Mouse (Mus musculus): Measurements from ENCODE around the gene Ptprg. TPM values are rescaled to one million over a fixed set of nuclear protein-coding genes. Genes with fewer than 3 reads are reported as not detected.

Gene Ptprg
- polyA plus RNA-seq, 1 experiment from 2014 or later, result 38.5 TPM

- ATAC-seq, result no peak
- H3K36me3 ChIP-seq (ENCODE audit: control insufficient read depth, insufficient read depth, low read length), result no peaks in the 10 kb centered on the region
- H3K27me3 ChIP-seq (replicated peaks; ENCODE audit: control insufficient read depth, insufficient read depth, low read length), result no peaks in the 10 kb centered on the region
- no peaks in the 10 kb centered on the region for H3K4me1 ChIP-seq (ENCODE audit: control insufficient read depth, insufficient read depth, low read depth, low read length)
- H3K4me2 ChIP-seq (ENCODE audit: low read length), result no peak overlapping the region
- WGBS, result 74% methylated on average over 7 of the region's 7 CpGs
- H3K9me3 ChIP-seq (ENCODE audit: control insufficient read depth, low read length), result no peaks in the 10 kb centered on the region
- no peak overlapping the region for H3K4me3 ChIP-seq (ENCODE audit: low read length)
- no peak overlapping the region for H3K9ac ChIP-seq (ENCODE audit: low read depth, low read length)
- H3K27ac ChIP-seq (ENCODE audit: low read depth, low read length), result no peak overlapping the region
Observed at GRCm38 (mm10) chr14:12121906-12122305, 568.6 kb downstream of the Ptprg start.

DNA sequence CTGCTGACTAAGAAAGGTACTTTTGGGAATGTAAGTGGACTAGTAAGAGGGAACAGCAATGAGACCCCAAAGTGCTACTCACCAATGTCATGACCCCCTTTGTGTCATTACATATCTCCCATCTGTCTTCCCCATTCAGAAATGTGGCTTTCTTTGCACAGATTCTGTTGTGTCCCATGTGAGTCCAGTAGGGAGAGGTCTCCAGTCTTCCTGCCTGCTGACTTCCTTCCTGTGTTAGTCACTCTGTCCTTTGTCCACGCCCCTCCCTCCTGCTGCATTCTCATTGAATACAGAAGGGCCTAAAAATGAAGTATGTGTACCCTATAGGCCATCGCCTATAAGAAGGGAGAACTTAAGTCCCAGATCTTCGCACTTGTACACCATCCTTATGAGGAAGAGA is 571.4 kb downstream of the Ptprg start:
- H3K9ac ChIP-seq (ENCODE audit: low read depth, low read length), result no peak overlapping the region
- H3K4me3 ChIP-seq (ENCODE audit: low read length), result no peak overlapping the region
- no peaks in the 10 kb centered on the region for H3K4me1 ChIP-seq (ENCODE audit: control insufficient read depth, insufficient read depth, low read depth, low read length)
- no peaks in the 10 kb centered on the region for H3K27me3 ChIP-seq (replicated peaks; ENCODE audit: control insufficient read depth, insufficient read depth, low read length)
- H3K36me3 ChIP-seq (ENCODE audit: control insufficient read depth, insufficient read depth, low read length), result no peaks in the 10 kb centered on the region
- H3K4me2 ChIP-seq (ENCODE audit: low read length), result no peak overlapping the region
- no peak overlapping the region for H3K27ac ChIP-seq (ENCODE audit: low read depth, low read length)
- no peaks in the 10 kb centered on the region for H3K9me3 ChIP-seq (ENCODE audit: control insufficient read depth, low read length)
- 99% methylated on average over 3 of the region's 3 CpGs for WGBS
- no peak for ATAC-seq

GRCm38 (mm10) chr14:12127951-12128350 is 574.6 kb downstream of the Ptprg start:
- Histone ChIP-seq H3K9me3 (ENCODE audit: control insufficient read depth, low read length) (no peaks in the 10 kb centered on the region), H3K36me3 (ENCODE audit: control insufficient read depth, insufficient read depth, low read length) (no peaks in the 10 kb centered on the region), H3K9ac (ENCODE audit: low read depth, low read length) (no peak overlapping the region), H3K4me1 (ENCODE audit: control insufficient read depth, insufficient read depth, low read depth, low read length) (no peaks in the 10 kb centered on the region), H3K4me2 (ENCODE audit: low read length) (no peak overlapping the region), H3K27ac (ENCODE audit: low read depth, low read length) (no peak overlapping the region), H3K27me3 (replicated peaks; ENCODE audit: control insufficient read depth, insufficient read depth, low read length) (no peaks in the 10 kb centered on the region), H3K4me3 (ENCODE audit: low read length) (no peak overlapping the region)
- ATAC-seq, result no peak
- 76% methylated on average over 3 of the region's 3 CpGs for WGBS

DNA sequence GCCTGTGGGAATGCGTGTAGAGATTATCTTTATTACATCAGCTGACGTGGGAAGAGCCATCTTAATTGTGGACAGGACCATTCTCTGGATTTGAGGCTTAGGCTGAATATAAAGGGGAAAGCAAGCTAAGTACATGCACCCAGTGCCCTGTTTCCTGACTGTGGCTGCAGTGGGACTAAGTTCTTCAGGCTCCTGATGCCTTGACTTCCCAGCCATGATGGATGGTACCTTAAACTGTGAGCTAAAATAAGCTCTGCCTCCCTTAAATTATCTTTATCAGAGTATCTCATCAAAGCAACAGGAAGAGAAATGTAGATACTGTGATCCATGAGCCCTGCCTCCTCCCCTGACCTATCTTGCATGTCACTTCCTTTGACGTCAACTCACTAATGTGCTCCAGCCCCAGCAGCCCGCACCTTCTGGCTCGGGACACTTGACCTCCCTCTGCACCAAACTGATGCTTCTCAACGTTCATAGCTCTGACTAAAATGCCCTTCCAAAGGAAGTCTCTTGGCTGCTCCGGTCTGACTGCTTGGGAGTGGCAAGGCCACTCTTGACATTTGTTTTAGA is 578.8 kb downstream of the Ptprg start:
- ATAC-seq, result no peak
- no peaks in the 10 kb centered on the region for H3K9me3 ChIP-seq (ENCODE audit: control insufficient read depth, low read length)
- 82% methylated on average over 7 of the region's 7 CpGs for WGBS

DNA sequence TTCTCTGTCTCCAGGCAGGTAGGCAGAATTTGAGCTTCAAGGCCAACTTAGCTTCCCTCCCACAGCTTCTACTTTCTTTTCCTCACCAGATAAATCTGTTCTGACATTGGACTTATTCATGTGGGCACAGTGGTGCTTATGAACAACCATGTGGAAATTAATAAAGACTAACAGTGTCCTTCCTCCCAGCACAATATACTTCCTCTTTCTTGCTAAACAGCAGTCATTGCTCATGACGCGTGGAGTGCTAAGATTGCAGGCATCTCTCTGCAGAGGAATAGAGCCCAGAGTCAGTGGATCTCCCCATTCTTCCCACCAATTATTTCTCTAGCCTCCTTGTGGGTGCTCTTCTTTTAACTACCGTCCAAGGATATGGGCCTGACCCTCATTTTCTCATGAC is 579.8 kb downstream of the Ptprg start:
- Histone ChIP-seq H3K4me2 (ENCODE audit: low read length) (no peak overlapping the region), H3K9me3 (ENCODE audit: control insufficient read depth, low read length) (no peaks in the 10 kb centered on the region), H3K27me3 (replicated peaks; ENCODE audit: control insufficient read depth, insufficient read depth, low read length) (no peaks in the 10 kb centered on the region), H3K36me3 (ENCODE audit: control insufficient read depth, insufficient read depth, low read length) (no peaks in the 10 kb centered on the region), H3K4me1 (ENCODE audit: control insufficient read depth, insufficient read depth, low read depth, low read length) (no peaks in the 10 kb centered on the region), H3K4me3 (ENCODE audit: low read length) (no peak overlapping the region), H3K27ac (ENCODE audit: low read depth, low read length) (no peak overlapping the region), H3K9ac (ENCODE audit: low read depth, low read length) (no peak overlapping the region)
- no peak for ATAC-seq
- 68% methylated on average over 3 of the region's 3 CpGs for WGBS

More for the DNA sequence above, 578.8 kb downstream of the Ptprg start:
- no peaks in the 10 kb centered on the region for H3K36me3 ChIP-seq (ENCODE audit: control insufficient read depth, insufficient read depth, low read length)
- no peak overlapping the region for H3K4me3 ChIP-seq (ENCODE audit: low read length)
- no peak overlapping the region for H3K4me2 ChIP-seq (ENCODE audit: low read length)
- no peak overlapping the region for H3K9ac ChIP-seq (ENCODE audit: low read depth, low read length)
- H3K27me3 ChIP-seq (replicated peaks; ENCODE audit: control insufficient read depth, insufficient read depth, low read length), result no peaks in the 10 kb centered on the region
- no peak overlapping the region for H3K27ac ChIP-seq (ENCODE audit: low read depth, low read length)
- H3K4me1 ChIP-seq (ENCODE audit: control insufficient read depth, insufficient read depth, low read depth, low read length), result no peaks in the 10 kb centered on the region

DNA sequence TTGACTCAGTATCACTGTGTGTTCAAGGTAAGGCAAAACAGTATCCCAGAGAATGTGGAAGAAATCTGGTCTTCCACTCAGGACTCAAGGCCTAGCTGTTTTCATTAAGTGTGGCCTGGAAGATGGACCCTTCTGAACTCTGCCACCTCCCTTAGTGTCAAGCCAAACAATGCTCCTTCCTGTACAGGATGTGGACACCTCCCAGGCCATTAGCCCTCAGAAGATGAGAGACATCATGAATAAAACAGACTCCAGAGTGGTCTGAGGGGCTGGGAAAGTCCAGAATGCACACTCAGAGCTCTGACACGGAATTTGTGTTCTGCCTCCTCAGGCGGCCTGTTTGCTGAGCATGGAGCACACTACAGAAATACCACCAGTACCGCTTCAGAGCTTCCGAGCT is 581.2 kb downstream of the Ptprg start:
- no peak for ATAC-seq
- H3K27me3 ChIP-seq (replicated peaks; ENCODE audit: control insufficient read depth, insufficient read depth, low read length), result no peaks in the 10 kb centered on the region
- H3K4me2 ChIP-seq (ENCODE audit: low read length), result no peak overlapping the region
- H3K4me1 ChIP-seq (ENCODE audit: control insufficient read depth, insufficient read depth, low read depth, low read length), result no peaks in the 10 kb centered on the region; the same call in 1 of the 2 replicates
- no peaks in the 10 kb centered on the region for H3K36me3 ChIP-seq (ENCODE audit: control insufficient read depth, insufficient read depth, low read length)
- H3K9me3 ChIP-seq (ENCODE audit: control insufficient read depth, low read length), result no peaks in the 10 kb centered on the region
- 87% methylated on average over 4 of the region's 4 CpGs for WGBS
- H3K4me3 ChIP-seq (ENCODE audit: low read length), result no peak overlapping the region
- H3K9ac ChIP-seq (ENCODE audit: low read depth, low read length), result no peak overlapping the region
- no peak overlapping the region for H3K27ac ChIP-seq (ENCODE audit: low read depth, low read length)

- no peak overlapping the region for H3K4me2 ChIP-seq (ENCODE audit: low read length)
- no peak overlapping the region for H3K27ac ChIP-seq (ENCODE audit: low read depth, low read length)
- H3K9ac ChIP-seq (ENCODE audit: low read depth, low read length), result no peak overlapping the region
- H3K9me3 ChIP-seq (ENCODE audit: control insufficient read depth, low read length), result no peaks in the 10 kb centered on the region
- no peaks in the 10 kb centered on the region for H3K36me3 ChIP-seq (ENCODE audit: control insufficient read depth, insufficient read depth, low read length)
- ATAC-seq, result no peak
- peaks cover 2% of the 10 kb centered on the region for H3K4me1 ChIP-seq (ENCODE audit: control insufficient read depth, insufficient read depth, low read depth, low read length)
- 45% methylated on average over 4 of the region's 4 CpGs for WGBS
- H3K27me3 ChIP-seq (replicated peaks; ENCODE audit: control insufficient read depth, insufficient read depth, low read length), result no peaks in the 10 kb centered on the region
- no peak overlapping the region for H3K4me3 ChIP-seq (ENCODE audit: low read length)
Observed at GRCm38 (mm10) chr14:12136536-12136935, 583.2 kb downstream of the Ptprg start.

DNA sequence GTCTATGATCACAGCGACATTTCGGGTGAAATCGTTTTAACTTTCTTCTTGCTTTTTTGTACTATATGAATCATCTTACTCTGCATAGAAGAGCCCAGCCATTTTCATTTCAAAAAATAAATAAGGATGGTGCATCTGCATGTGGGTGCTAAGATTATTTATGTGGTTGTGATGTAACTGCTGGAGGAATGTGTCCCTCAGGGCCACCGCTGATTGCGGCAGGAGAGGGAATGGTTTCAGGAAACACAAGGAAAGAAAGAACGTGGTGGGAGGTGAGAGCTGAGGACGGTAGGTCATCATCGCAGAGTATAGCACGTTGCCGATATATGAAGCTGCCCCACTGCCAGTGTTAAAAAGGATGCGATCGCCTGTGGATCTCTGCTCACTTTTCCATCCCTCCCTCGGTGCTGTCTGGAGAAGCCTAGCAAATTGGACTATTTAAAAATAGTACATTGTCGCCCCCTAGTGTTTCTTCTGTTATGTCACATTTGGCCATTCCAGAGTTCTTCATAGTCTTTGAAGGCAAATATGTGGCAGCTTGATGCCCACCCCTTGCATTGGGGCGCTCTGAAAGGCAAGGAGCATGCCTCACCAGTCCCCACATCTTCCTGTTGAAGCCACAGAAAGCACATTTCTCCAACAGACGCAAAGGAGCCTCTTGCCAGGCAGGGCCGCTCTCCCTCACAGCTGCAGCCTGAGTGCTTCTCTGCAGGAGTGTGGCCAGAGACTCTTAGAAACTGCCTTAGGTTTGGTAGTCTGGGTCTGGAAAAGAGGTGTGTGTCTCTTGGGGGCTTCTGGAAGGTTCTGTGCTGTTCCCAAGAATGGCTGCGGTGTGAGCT is 586.5 kb downstream of the Ptprg start:
- Histone ChIP-seq H3K4me2 (ENCODE audit: low read length) (peak overlapping the region; percentile 30), H3K9me3 (ENCODE audit: control insufficient read depth, low read length) (no peaks in the 10 kb centered on the region), H3K4me3 (ENCODE audit: low read length) (no peak overlapping the region), H3K9ac (ENCODE audit: low read depth, low read length) (peak overlapping the region; percentile 0; the same call in 1 of the 2 replicates), H3K36me3 (ENCODE audit: control insufficient read depth, insufficient read depth, low read length) (no peaks in the 10 kb centered on the region), H3K4me1 (ENCODE audit: control insufficient read depth, insufficient read depth, low read depth, low read length) (peaks cover 11% of the 10 kb centered on the region), H3K27me3 (replicated peaks; ENCODE audit: control insufficient read depth, insufficient read depth, low read length) (no peaks in the 10 kb centered on the region), H3K27ac (ENCODE audit: low read depth, low read length) (no peak overlapping the region)
- WGBS, result 42% methylated on average over 18 of the region's 18 CpGs
- peak; percentile 75 for ATAC-seq

GRCm38 (mm10) chr14:12143941-12144485 is 590.7 kb downstream of the Ptprg start:
- H3K4me1 ChIP-seq (ENCODE audit: control insufficient read depth, insufficient read depth, low read depth, low read length), result peaks cover 11% of the 10 kb centered on the region
- H3K4me3 ChIP-seq (ENCODE audit: low read length), result no peak overlapping the region
- H3K4me2 ChIP-seq (ENCODE audit: low read length), result no peak overlapping the region
- no peak overlapping the region for H3K27ac ChIP-seq (ENCODE audit: low read depth, low read length)
- H3K9ac ChIP-seq (ENCODE audit: low read depth, low read length), result no peak overlapping the region
- H3K9me3 ChIP-seq (ENCODE audit: control insufficient read depth, low read length), result no peaks in the 10 kb centered on the region
- H3K36me3 ChIP-seq (ENCODE audit: control insufficient read depth, insufficient read depth, low read length), result no peaks in the 10 kb centered on the region
- H3K27me3 ChIP-seq (replicated peaks; ENCODE audit: control insufficient read depth, insufficient read depth, low read length), result no peaks in the 10 kb centered on the region
- ATAC-seq, result no peak
- 39% methylated on average over 8 of the region's 8 CpGs for WGBS
